Mouse (Mus musculus) lung, postnatal 4 days (tissue): ENCODE data around the gene Scube3.

Experiments
- DNase-seq, 2 experiments: peaks; one replicate each; pipeline ENCODE4 v3.0.0; 2021

Scube3 gene

DNA sequence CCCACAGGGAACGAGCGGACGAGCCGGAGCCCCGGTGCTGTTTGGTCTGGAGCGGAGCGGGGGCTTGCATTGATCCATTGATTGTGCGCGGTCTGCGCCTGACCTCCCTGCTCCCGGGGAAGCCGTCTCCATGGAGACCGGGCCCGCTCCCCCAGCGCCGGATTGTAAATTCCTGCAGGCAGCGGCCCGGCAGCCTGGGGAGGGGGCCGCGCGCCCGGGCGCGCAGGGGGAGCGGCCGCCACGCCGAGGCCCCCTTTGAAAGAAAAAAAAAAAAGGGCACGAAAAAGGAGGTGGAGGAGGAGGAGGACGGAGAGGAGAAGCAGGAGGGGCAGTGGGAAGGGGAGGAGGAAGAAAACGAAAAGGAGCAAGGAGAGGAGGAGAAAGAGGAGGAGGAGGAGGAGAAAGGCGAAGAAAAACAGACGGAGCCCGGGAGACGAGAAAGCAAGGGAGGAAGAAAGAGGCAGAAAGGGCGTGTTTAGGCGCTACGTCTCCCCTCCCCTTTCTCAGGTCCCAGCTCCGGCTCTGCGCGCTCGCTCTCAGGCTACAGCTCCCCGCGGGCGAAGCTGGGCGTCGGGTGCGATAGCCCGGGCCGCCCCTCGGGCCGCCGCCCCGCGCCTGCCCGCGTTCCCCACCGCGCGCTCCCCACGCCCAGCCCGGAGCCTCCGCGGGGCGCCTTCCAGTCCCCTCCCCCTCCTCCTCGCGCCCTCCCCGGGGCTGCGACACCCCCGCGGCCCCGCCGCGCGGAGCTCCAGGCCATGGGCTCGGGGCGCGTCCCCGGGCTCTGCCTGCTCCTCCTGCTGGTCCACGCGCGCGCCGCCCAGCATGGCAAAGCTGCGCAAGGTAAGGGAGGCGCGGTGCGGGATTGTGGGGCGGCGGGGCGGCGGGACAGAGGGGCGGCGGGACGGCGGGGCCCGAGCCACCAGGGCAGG is at the start of gene Scube3:
TSS of gene Scube3 (plus strand) at position 371 of the 929 bp plus-strand sequence.
- no peak for DNase-seq

DNA sequence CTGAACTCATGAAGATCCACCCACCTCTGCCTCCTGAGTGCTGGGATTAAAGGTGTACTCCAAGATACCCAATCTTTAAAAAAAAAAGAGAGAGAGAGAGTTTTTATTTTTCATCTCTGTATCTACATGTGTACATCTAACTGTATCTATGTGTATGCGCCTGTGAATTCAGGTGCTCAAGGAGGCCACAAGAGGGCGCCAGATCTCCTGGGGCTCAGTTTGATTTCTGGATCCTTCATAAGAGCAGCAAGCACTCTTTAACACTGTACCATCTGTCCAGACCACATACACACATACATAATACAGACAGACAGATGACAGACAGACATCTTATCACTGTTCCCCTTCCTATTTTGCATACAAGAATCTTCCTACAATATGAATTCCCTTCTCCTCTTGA is 49.6 kb upstream of the Scube3 start:
- no peak for DNase-seq

DNA sequence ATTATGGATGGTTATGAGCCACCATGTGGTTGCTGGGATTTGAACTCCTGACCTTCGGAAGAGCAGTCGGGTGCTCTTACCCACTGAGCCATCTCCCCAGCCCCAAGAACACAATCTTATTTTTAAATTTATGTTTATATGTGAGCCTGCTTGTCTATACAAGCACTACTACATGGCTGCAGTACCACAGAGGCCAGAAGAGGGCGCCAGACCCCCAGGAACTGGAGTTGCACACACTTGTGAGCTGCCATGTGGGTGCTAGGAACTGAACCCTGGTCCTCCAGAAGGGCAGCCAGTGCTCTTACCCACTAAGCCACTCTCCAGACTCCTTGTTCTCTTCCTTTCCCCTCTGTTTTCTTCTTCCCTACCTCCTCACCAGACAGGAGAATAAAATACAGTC is 48.1 kb upstream of the Scube3 start:
- no peak for DNase-seq

DNA sequence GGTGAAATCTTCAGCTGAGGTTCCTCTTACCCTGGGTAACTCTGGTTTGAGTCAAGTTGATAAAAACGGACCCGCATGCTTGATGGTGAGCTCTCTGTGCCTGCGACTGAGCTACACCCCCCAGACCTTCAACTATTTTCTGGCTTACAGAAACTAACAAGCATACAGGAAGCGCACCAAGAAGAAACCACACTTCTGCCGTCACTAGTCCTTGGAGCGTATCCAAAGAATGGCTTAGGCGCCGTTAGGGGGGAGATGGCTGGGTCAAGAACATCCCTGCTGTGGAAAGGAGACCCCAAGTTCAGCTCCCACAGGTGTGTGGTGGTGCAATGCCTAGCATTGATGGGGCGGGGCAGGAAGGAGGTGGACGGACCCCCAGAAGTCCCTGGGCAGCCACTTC is 45.5 kb upstream of the Scube3 start:
- no peak for DNase-seq

DNA sequence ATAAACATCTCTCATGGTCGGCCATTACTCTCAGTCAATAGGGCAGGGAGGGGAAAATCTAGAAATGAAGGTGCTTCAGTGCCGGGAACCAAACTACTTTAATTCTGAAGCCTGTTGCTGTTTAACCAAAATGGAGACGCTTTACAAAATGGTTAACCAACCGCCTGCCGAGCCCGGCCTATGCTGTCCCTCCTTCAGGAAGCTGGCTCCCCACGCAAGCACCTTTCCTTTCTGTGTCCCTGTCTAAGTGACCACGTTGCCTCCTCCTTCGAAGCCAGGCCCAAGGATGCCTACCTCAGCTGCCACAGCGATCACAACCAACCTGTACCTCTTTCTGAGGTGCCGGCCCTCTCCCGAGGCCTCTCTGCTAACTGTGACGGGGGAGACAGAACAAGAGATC is 44.6 kb upstream of the Scube3 start:
- no peak for DNase-seq

DNA sequence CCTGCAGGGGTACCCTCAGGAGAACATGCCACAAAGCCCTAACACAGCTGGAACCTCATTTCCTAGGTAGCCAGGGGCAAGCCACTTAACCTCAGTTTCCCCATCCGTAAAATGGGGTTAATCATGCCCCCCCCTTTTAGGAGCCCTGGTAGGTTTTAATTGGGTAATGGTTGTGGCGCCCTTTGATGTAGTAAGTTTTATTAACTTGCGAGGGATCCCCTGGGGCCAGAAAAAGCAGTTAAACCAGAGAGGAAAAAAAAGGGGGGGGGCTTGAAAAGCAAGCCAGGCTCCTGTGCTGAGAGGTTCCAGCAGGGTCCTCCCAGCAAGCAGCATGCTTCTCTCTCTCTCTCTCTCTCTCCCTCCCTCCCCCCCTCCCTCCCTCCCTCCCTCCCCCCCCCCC is 42.9 kb upstream of the Scube3 start:
- no peak for DNase-seq

DNA sequence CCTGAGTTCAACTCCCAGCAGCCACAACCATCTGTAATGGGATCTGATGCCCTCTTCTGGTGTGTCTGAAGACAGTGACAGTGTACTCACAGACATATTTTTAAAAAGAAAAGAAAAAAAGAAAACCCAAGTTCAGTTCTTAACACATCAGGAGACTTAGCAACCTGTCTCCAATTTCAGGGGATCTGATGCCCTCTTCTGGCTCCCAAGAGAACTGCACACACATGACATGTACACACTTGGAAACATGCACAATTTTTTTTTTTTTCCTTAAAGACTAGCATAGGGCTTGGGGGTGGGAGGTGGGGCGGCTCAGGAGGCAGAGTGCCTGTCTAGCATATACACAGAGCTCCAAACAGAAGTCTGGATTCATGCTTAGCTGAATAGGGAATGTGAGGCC is 41.3 kb upstream of the Scube3 start:
- DNase-seq: no peak

DNA sequence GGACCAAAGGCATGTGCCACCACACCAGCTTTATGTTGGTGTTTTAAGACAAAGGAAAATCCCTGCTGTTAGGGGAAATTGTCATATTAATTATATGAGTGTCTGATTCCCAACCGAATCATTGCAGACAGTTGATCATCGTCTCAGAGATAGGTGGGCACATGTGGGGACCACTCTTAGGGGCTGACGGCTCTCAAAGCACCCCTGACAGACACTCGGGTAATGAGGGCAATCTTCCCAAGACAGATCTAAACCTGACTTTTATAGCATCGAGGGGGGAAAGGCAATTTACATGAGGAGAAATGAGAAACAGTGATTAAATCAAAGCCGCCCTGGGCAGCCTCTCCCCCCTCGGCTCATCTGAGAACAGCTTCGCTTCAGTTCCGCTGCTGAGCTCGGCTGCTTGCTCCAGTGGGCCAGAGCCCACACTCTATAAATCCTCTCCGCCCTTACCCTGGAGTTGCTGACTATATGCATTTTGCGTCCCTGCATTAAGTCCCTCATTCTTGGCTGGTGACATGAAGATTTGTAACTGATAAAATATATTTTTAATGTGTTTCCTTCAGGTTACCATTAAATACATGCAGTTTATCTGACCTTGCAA is 40.6 kb upstream of the Scube3 start:
- no peak for DNase-seq

DNA sequence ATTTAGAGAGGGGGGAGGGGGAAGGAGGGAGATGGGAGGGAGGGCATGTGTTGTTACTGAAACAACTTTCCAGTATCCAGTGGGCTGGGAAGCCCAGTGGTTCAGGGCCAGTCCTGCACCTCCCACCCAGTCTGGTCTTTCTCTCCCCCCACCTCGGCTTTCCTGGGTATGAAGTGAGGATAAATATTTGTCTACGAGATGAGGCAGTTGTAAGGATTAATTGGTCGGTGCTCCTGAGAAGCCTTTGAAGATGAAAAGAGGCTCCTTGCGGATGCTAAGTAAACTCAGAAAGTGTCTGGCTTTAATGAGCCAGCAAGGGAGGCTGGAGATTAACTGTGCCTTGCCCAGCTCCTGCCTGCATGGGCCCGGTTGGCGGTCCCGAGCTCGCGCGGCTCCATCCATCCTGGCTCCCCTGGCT is 40.0 kb upstream of the Scube3 start:
- DNase-seq: no peak

DNA sequence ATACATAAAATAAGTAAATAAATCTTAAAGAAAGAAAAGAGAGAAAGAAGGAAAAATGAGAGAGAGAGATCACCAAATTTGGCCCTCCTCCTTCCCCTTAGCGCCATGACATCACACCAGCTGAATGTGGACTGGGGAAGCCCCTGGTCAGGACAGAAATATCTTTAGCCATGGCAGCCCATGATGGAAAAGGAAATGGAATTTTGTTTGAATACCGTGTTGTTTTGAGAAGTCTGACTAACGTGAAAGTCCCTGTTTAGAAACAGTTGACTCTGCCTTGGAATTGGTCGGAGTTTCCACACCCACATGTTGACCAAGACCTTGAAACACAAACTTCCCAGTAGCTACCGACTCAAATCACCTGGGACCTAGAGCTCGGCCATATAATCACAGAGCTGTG is 37.5 kb upstream of the Scube3 start:
- DNase-seq: no peak

DNA sequence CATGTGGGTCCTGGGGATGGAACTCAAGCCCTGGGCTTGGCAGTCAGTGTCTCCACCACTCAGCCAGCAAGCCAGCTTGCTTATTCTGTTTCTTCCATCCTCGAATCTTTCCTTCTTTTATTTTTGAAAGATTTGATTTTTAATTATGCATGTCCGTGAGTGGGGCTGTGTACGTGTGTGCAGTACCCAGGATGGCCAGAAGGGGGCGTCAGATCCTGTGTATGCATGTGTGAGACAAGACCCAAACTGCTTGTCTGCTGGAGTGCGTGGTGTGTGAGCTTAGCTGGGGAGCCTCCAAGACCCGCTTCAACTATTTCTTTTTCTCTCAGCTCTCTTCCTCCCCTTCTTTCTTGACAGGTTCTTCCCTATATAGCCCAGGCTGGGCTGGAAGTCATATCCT is 35.6 kb upstream of the Scube3 start:
- no peak for DNase-seq

DNA sequence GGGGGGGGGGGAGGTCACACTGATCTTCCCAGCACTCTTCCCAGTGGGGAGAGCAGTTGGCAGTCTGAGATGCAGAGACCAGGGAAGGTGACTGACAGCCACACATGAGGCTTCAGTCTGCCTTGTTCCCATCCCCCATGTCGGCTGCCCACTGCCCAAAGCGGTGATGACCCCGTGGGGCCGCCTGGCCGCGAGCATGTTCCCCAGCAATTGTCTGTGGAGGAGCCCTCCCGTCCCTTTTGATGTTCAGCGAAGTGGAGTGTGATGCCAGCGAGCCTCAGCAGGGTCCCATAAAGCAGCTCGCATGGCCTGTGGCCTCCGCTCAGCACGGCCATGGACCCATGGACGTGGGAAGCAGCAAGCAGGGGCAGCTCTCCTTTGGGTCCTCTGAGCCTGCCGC is 34.7 kb upstream of the Scube3 start:
- no peak for DNase-seq

DNA sequence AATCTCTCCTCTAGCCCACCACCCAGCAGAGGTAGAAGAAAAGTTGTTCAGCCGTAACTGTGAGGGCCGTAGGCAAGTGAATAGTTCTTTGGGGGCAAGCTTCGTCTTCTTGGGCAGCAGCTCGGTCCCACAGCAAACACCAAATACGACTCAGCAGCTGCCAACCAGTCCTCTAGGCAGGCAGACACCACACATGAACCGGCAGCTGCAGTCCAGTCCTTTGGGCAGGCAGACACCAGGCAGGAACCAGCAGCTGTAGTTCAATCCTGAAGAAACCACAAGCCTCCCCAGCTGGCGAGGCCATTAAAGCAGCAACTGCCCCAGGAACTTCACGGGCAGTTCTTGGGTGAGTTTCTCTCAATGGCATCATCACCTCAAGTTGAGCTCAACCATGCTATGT is 29.7 kb upstream of the Scube3 start:
- no peak for DNase-seq

DNA sequence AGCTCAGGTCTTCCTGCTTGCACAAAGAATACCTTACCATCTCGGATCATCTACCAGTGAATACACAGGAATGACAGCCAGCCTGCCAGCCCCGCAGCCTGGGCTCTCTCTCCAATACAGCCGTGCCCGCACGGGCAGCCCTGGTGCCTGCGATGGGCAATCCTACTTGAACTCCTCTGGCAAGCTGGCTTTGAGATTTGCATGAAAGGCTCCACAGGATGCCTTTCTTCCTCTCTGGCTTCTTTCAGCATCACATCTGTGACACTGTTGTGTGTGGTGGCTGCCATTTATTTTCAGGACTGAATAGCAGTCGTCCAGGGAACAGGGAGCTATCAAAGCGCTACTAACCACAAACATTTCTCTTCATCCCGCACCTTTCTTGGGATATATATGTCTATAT is 25.6 kb upstream of the Scube3 start:
- no peak for DNase-seq

DNA sequence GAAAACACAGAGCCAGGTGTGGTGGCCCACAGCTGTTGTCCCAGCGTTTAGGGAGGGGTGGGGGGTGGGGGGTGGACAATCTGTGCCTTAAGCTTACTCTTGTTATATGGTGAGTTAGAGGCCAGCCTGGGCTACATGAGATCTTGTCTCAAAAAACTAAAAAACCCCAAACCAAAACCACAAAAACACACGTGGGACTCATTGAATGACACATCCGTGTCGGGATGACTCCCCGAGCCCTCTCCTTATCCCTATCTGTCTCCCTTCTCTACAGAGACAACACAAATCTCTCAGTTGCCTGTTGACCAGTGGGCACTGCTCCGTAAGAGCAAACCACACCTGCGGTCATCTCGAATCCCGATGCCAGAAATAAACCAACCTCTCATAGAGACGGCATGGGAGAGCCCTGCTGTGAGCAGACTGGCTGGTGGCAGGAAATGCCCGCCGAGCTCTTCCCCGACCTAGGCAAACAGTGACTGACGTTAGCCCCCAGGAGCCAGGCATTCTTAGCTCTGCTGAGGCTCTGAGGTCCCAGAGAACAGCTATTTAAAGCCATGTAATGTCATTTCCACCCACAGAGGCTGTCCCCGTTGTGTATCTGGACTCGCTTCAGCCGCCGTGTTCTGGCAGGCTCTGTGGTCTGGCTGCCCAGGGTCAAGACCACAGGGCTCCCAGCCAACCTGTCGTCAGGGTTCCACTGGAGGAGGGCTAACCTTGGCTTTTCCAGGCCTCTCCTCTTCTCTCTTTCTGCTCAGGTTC is 24.3 kb upstream of the Scube3 start:
- DNase-seq: peak in 1 of 2 experiments; percentile 47

DNA sequence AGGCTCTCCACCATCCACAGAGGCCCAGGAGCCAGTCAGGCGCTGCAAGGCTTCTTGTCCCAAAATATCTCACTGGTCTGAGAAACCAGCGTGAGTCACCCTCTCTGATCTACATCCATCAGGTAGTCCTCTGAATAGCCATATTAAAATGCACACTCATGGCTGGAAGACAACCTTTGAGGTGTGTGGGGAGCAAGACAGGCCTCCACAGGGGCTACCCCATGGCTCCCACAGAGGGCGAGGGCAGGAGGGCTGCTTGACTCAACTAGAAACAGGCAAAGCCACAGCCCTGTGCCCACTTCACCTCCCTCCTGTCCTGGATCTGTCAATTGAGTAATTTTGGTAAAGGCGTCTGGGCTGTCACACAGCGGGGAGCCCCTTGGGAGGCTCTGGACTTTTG is 21.5 kb upstream of the Scube3 start:
- no peak for DNase-seq

DNA sequence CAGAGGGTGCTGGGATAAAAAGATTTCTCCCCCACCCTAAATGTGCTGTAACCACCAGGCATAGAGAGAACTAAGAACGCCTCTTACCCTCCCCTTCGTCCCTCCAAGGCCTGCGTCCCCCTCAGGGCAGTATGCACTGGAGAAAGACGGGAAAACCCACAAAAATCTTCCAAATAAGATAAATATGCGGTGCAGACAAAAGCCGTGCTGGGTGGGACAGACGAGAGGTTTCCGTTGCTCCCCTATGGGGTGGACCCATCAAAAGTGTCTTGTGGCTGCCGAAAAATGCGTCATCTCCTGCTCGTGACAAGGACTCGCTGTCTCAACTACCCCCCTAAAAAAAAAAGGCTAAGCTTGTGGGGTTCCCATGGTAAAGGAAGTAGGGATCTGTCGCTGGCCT is 19.0 kb upstream of the Scube3 start:
- no peak for DNase-seq

DNA sequence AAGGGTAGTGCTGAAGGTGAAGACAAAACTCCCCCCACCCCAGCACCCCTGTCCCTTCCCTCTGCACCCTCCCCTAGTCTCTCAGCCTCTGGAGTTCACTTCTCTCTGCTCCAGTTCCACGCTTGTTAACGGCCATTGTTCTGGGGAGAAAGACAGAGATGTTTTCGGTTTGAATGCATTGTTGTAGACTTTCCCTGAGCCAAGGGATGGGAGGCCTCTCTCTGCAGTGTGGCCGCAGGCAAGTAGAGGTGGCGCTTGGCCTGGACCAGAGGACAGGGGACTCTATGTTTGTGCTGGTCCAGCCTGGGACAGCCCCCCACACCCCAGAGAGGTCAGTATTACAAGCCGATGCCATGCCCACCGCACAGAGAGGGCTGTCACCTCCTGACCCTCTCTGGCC is 18.3 kb upstream of the Scube3 start:
- DNase-seq: no peak

DNA sequence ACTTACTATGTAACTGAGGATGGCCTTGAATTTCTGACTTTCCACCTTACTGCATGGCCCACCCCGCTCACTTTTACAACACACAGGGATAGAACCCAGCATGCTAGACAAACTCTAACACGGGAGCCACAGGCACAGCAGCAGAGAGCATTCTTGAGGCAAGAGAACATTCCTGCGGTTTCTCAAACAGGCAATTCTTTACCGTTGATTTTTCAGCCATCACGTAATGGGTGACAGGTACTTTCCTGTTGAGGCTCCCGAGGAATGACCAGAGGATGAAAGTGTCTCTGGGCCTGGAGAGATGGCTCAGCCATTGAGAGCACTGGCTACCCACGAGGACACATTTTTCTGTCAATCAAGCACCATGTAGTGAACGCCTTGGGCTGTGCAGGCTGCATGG is 17.6 kb upstream of the Scube3 start:
- no peak for DNase-seq

DNA sequence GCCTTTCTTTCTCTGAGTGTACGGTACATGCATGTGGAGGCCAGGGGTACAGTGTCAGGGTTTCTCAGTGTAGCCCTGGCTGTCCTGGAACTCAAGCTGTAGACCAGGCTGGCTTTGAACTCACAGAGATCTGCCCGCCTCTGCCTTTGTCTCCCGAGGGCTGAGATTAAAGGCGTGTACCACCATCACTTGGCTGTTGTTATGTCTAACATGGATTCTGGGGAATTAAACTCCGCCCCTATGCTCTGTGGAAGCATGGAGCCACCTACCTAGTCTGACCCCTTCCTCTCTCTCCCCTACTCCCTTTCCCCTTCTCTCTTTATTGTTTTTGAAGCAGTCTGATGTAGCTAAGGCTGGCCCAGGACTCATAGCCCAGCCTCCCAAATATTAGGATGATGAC is 12.1 kb upstream of the Scube3 start:
- no peak for DNase-seq

DNA sequence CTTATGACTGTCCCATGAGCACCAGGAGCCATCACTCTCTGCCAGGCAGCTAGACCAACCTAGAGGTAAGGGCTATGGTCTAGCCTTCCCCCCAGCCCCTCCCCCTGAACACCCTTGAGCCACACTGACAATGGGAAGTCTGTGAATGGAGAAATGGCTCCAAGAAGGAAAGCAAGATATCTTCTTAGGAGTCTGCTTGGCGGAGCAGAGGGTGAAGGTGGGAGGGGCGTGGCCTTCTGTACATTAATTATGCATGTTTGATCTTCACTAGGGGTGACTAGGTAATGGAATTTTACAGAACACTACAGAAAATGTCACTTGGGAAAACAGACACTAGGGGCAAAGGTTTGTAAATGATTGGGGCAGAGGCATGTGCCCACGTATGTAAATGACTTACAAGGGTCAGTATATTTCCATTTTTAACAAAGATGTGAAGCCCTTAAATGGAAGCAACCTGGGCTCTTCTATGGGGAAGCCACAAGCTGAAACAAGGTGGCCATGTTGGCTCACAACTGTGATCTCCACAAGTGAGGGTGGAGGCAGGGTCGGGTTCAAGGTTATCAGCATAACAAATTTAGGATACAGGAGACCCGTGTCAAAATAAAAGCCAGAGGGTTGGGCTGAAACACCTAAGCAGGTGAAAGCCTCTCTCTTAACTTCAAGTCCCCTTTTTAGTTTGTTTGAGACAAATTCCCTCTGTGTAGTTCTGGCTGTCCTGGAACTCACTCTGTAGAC is 11.4 kb upstream of the Scube3 start:
- DNase-seq: no peak

DNA sequence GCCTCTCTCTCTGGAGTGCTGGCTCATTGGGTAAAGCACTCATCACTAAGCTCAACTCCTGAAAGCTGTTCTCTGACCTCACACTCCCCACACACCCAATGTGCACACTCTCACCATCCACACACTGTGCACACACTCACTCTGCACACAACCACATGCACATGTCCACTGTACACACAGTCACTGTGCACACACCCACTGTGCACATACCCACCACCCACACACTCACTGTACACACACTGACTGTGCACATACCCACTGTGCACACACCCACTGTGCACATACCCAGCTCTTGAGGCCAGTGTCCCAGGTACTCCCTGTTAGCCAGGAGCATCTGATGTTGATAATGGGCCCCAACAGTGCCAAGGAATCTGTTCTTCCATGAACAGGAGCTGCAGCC is 10.8 kb upstream of the Scube3 start:
- DNase-seq: no peak

DNA sequence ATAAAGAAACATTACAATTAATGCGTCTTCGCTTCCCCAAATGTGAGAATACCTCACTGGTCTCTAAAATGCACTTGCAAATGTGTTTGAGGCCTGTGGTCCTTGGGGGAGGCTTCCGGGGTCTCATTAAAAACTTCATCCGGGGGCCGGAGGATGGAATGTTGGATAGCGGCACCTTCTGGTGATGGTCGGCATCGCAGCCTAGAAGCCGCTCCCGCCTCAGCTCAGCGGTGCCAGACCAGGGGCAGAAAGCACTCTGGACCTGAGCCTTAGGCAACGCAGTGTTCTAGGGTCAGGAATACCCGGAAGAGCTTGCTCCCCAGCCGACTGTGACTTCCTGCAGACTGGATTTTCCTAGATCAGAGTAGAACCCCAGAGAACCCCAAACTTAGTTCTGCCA is 8.7 kb upstream of the Scube3 start:
- DNase-seq: peak; percentile 61 to 73
